17 mouse cellular contexts compared by ENCODE assay signal in the genomic region with DNA sequence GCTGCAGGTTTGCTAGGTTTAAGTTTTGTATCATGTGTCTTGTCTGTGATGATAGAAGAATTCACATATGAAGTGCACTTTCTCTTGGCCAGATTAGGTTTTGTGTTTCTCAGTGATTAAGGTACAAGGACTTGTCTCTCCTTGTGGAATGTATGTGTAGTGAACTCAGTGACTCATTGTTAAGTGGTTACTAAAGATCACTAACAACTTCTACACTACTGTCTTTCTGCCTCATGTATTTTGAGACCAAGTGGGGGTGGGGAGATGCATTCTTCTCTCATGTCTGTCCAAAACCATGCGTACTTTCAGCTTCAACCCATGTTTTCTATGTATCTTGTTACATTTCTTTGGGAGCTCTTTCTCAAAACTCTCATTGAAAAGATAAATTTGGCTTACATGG.
"Had no signal": no experiment of that assay in that cellular context is flagged by ENCODE, and none has a peak within 500 bp of the region (broad histone marks: within the 10 kb centered on the region; RNA-seq: fewer than 3 reads in every experiment).

No protein-coding gene starts in this region.

- H3K27me3 ChIP-seq: lung, embryonic 15.5 days; megakaryocyte, embryonic 14.5 days; midbrain, embryonic 13.5 days; midbrain, embryonic 15.5 days; neural tube, embryonic 12.5 days had no signal

- H3K4me1 ChIP-seq: lung, embryonic 15.5 days; midbrain, embryonic 13.5 days; midbrain, embryonic 15.5 days; neural tube, embryonic 12.5 days had no signal

- H3K4me2 ChIP-seq: lung, embryonic 15.5 days; midbrain, embryonic 11.5 days; midbrain, embryonic 13.5 days; midbrain, embryonic 15.5 days; neural tube, embryonic 12.5 days had no signal

- DNase-seq: lung, adult 2 months; lung, postnatal 14 days; lung, postnatal 36 days; right cerebral cortex, postnatal 25 days; right cerebral cortex, postnatal 4 days; spleen, adult 18-20 months; thymus, adult 18-20 months; thymus, postnatal 25 days; thymus, postnatal 4 days had no signal

- H3K9me3 ChIP-seq: lung, embryonic 15.5 days; megakaryocyte, embryonic 14.5 days; midbrain, embryonic 13.5 days; midbrain, embryonic 15.5 days; neural tube, embryonic 12.5 days had no signal

- H3K27ac ChIP-seq: lung, embryonic 15.5 days; macrophage; midbrain, embryonic 13.5 days; midbrain, embryonic 15.5 days; neural tube, embryonic 12.5 days had no signal

- ATAC-seq: lung, postnatal 0 days; midbrain, embryonic 13.5 days; midbrain, embryonic 15.5 days had no signal

- H3K9ac ChIP-seq: lung, embryonic 15.5 days; midbrain, embryonic 13.5 days; midbrain, embryonic 15.5 days; neural tube, embryonic 12.5 days had no signal

- H3K4me3 ChIP-seq: lung, embryonic 15.5 days; megakaryocyte, embryonic 14.5 days; midbrain, embryonic 13.5 days; midbrain, embryonic 15.5 days; neural tube, embryonic 12.5 days had no signal
